Mouse (Mus musculus) olfactory bulb, adult 2 months (tissue): ENCODE results near the gene Dgcr8.

ENCODE experiments used
- CTCF ChIP-seq: fragments of 200-500 bp; IDR thresholded peaks from 2 replicates; pipeline ENCODE4 v1.5.1; 2012; ENCODE audit warnings: low read depth, mild to moderate bottlenecking, low read length, moderate library complexity; ENCODE audit not compliant: insufficient read depth
- POLR2A ChIP-seq: fragments of 200-500 bp; IDR thresholded peaks from 2 replicates; pipeline ENCODE4 v1.6.1; 2012; ENCODE audit warnings: mild to moderate bottlenecking, low read depth, low read length, moderate library complexity; ENCODE audit not compliant: insufficient read depth

DNA sequence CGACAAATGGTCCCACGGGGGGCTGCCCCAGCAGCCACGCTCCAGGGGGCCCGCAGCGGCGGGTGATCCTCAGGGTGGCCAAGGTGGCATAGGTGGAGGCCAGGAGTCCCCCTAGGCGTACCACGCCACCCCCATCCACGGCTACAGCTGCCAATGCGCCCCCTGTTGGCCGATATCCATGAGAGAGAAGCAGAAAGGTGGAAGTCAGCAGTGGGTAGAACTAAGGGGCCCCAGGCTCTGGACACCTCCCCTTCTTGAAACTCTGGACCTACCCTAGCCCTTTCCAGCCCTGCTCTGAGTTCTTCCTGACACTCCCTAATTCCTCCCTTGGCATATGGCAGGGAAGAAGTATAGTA is 67.5 kb downstream of the Dgcr8 start:
- TF ChIP-seq CTCF = no peak
- TF ChIP-seq POLR2A = no peak
